Mouse (Mus musculus) ES-E14 (cell line): ENCODE measurements at regions not wholly inside any gene's neighbourhood (a gene's known extent, or its start where the extent isn't known, plus 50 kb on each side); places are given as distances from the start of the nearest gene placed in this dataset.

Experiments used
- CHD2 ChIP-seq: IDR thresholded peaks from 2 replicates; pipeline ENCODE4 v1.6.1; 2014; ENCODE audit warnings: mild to moderate bottlenecking, low read depth, low read length, inconsistent platforms
- HCFC1 ChIP-seq: IDR thresholded peaks from 2 replicates; pipeline ENCODE4 v1.6.1; 2012; ENCODE audit warnings: low read length, inconsistent platforms, borderline replicate concordance; ENCODE audit not compliant: insufficient read depth
- ZNF384 ChIP-seq: IDR thresholded peaks from 2 replicates; pipeline ENCODE4 v1.6.1; 2012; ENCODE audit warnings: low read depth, low read length, inconsistent platforms

- TF ChIP-seq ZNF384 (no peak), HCFC1 (no peak), CHD2 (no peak)
These were observed 2529.3 kb downstream of the Poteg start for GRCm38 (mm10) chr8:29976651-29977350.
